Comparison of ENCODE assay signal across 9 mouse cellular contexts in the genomic region with DNA sequence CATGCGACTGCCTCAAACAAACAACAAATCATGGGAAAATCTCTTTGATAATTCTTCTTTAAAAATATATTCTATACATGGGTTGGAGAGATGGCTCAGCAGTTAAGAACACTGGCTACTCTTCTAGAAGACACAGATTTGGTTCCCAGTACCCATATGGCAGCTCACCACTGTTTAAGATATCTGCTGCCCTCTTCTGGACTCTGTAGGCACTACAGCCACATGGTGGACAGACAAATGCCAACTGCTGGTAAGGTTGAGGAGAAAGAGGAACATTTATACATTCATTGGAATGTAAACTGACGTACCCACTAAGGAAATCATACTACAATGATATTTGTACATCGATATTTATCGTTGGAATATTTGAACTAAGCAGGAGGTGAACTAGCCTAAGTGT. TPM values are rescaled to one million over a fixed set of nuclear protein-coding genes. Genes with fewer than 3 reads are reported as not detected.
DNase-seq lines count a peak whose midpoint lies in the region; ATAC-seq and TF ChIP-seq lines count a peak whose summit lies in the region.
"Had no signal": no experiment of that assay in that cellular context is flagged by ENCODE, and none has a peak within 500 bp of the region (broad histone marks: within the 10 kb centered on the region; RNA-seq: fewer than 3 reads in every experiment).

No protein-coding gene starts in this region.

- no peak overlapping the region for H3K27ac ChIP-seq in limb, embryonic 11.5 days (replicated peaks; ENCODE audit: low read depth, low read length)
- no peak overlapping the region for H3K27ac ChIP-seq in limb, embryonic 10.5 days
- no peak overlapping the region for H3K27ac ChIP-seq in liver, embryonic 14.5 days
- H3K27ac ChIP-seq in forebrain, embryonic 14.5 days (ENCODE audit: low read depth, low read length), result no peak overlapping the region
- H3K27ac ChIP-seq: stomach, embryonic 15.5 days had no signal

- no peaks in the 10 kb centered on the region for H3K4me1 ChIP-seq in limb, embryonic 11.5 days (ENCODE audit: control insufficient read depth, insufficient read depth, low read length)
- no peaks in the 10 kb centered on the region for H3K4me1 ChIP-seq in limb, embryonic 10.5 days
- no peaks in the 10 kb centered on the region for H3K4me1 ChIP-seq in liver, embryonic 14.5 days (replicated peaks; ENCODE audit: control insufficient read depth in 2 of 2, insufficient read depth in 2 of 2, low read length in 1 of 2)
- no peaks in the 10 kb centered on the region for H3K4me1 ChIP-seq in forebrain, embryonic 14.5 days (ENCODE audit: control insufficient read depth, insufficient read depth, low read length)
- H3K4me1 ChIP-seq: megakaryocyte, embryonic 14.5 days; stomach, embryonic 15.5 days had no signal

- no peak for TF ChIP-seq EP300 in liver, embryonic 14.5 days (IDR thresholded peaks at IDR 0.05; ENCODE audit: low read depth)

- peak; percentile 25 for DNase-seq in limb, embryonic 11.5 days (ENCODE audit: low spot score)
- no peak for DNase-seq in limb, embryonic 10.5 days (ENCODE audit: low spot score)
- peak; percentile 8 for DNase-seq in adipocyte (ENCODE audit: low spot score)
- peak in 2 of 3 experiments; percentile 20 to 37 for DNase-seq in liver, embryonic 14.5 days (ENCODE audit: low read depth in 3 of 3, low spot score in 3 of 3)
- DNase-seq in thymus, postnatal 14 days, result peak; percentile 40
- DNase-seq in forebrain, embryonic 14.5 days (ENCODE audit: low spot score), result no peak
- no peak for DNase-seq in neural tube, embryonic 10.5 days (ENCODE audit: extremely low spot score, low spot score)

- no peaks in the 10 kb centered on the region for H3K27me3 ChIP-seq in limb, embryonic 11.5 days (ENCODE audit: control insufficient read depth, insufficient read depth, low read length)
- H3K27me3 ChIP-seq in limb, embryonic 10.5 days (ENCODE audit: low read depth, poor library complexity, severe bottlenecking), result no peaks in the 10 kb centered on the region
- H3K27me3 ChIP-seq in liver, embryonic 14.5 days (ENCODE audit: control insufficient read depth, insufficient read depth, low read length), result no peaks in the 10 kb centered on the region
- no peaks in the 10 kb centered on the region for H3K27me3 ChIP-seq in forebrain, embryonic 14.5 days (replicated peaks; ENCODE audit: control insufficient read depth, insufficient read depth, low read length)
- H3K27me3 ChIP-seq: stomach, embryonic 15.5 days had no signal

- no peak overlapping the region for H3K4me2 ChIP-seq in limb, embryonic 11.5 days (ENCODE audit: low read depth, severe bottlenecking)
- no peak overlapping the region for H3K4me2 ChIP-seq in liver, embryonic 14.5 days (ENCODE audit: low read depth)
- no peak overlapping the region for H3K4me2 ChIP-seq in forebrain, embryonic 14.5 days (ENCODE audit: low read length)
- H3K4me2 ChIP-seq: stomach, embryonic 15.5 days had no signal

- no peak overlapping the region for H3K4me3 ChIP-seq in limb, embryonic 11.5 days (ENCODE audit: low read depth, low read length)
- no peak overlapping the region for H3K4me3 ChIP-seq in limb, embryonic 10.5 days
- no peak overlapping the region for H3K4me3 ChIP-seq in liver, embryonic 14.5 days (ENCODE audit: insufficient read depth in 1 of 2, low read depth in 2 of 2, low read length in 2 of 2)
- H3K4me3 ChIP-seq in forebrain, embryonic 14.5 days (ENCODE audit: low read depth, low read length), result no peak overlapping the region
- H3K4me3 ChIP-seq: megakaryocyte, embryonic 14.5 days; stomach, embryonic 15.5 days had no signal

- H3K9me3 ChIP-seq in limb, embryonic 11.5 days (ENCODE audit: control insufficient read depth, low read length), result no peaks in the 10 kb centered on the region
- H3K9me3 ChIP-seq in limb, embryonic 10.5 days (replicated peaks), result no peaks in the 10 kb centered on the region
- H3K9me3 ChIP-seq in liver, embryonic 14.5 days (ENCODE audit: control insufficient read depth, low read length), result no peaks in the 10 kb centered on the region
- no peaks in the 10 kb centered on the region for H3K9me3 ChIP-seq in forebrain, embryonic 14.5 days (replicated peaks; ENCODE audit: control insufficient read depth, low read length)
- H3K9me3 ChIP-seq: megakaryocyte, embryonic 14.5 days; stomach, embryonic 15.5 days had no signal

- no peak overlapping the region for H3K9ac ChIP-seq in limb, embryonic 11.5 days (ENCODE audit: low read length)
- no peak overlapping the region for H3K9ac ChIP-seq in liver, embryonic 14.5 days (replicated peaks)
- no peak overlapping the region for H3K9ac ChIP-seq in forebrain, embryonic 14.5 days (ENCODE audit: low read length)
- H3K9ac ChIP-seq: stomach, embryonic 15.5 days had no signal

- WGBS in limb, embryonic 11.5 days, result 54% methylated on average over 4 of the region's 4 CpGs
- 67% methylated on average over 4 of the region's 4 CpGs for WGBS in limb, embryonic 10.5 days
- 41% methylated on average over 4 of the region's 4 CpGs for WGBS in liver, embryonic 14.5 days (ENCODE audit: insufficient replicate concordance)
- 79% methylated on average over 4 of the region's 4 CpGs for WGBS in forebrain, embryonic 14.5 days

- no peaks in the 10 kb centered on the region for H3K36me3 ChIP-seq in limb, embryonic 11.5 days (ENCODE audit: control insufficient read depth, insufficient read depth, low read length)
- no peaks in the 10 kb centered on the region for H3K36me3 ChIP-seq in limb, embryonic 10.5 days
- H3K36me3 ChIP-seq in liver, embryonic 14.5 days (replicated peaks; ENCODE audit: control insufficient read depth, insufficient read depth, low read depth), result no peaks in the 10 kb centered on the region
- no peaks in the 10 kb centered on the region for H3K36me3 ChIP-seq in forebrain, embryonic 14.5 days (ENCODE audit: control insufficient read depth, insufficient read depth, low read length)
- H3K36me3 ChIP-seq: stomach, embryonic 15.5 days had no signal

- ATAC-seq in limb, embryonic 11.5 days (ENCODE audit: insufficient number of reproducible peaks, low FRiP score, low TSS enrichment, low read depth), result no peak
- no peak for ATAC-seq in liver, embryonic 14.5 days (ENCODE audit: insufficient read depth)
- ATAC-seq in forebrain, embryonic 14.5 days, result no peak

- peak; percentile 70 for TF ChIP-seq CTCF in liver, embryonic 14.5 days (IDR thresholded peaks at IDR 0.05; ENCODE audit: low read depth)

RNA-seq across cellular contexts. Expression of a gene that starts 36.7 kb away (rescaled TPM):
- polyA plus RNA-seq in limb, embryonic 11.5 days (2014; fragmentation: Nextera tagmentation; extraction: Ambion mirVana), result 91.8 and 98.1 TPM in 2 replicates
- polyA plus RNA-seq in limb, embryonic 10.5 days (2016; fragmentation: Nextera tagmentation; extraction: Ambion mirVana), result 59.7 and 74.5 TPM in 2 replicates
- 11.4 and 13.3 TPM in 2 replicates for polyA plus RNA-seq in liver, embryonic 14.5 days (2012; rRNA removed)
- 29.3 and 31.3 TPM in 2 replicates for polyA plus RNA-seq in liver, embryonic 14.5 days (2014; fragmentation: Nextera tagmentation; extraction: Ambion mirVana)
- polyA plus RNA-seq in forebrain, embryonic 14.5 days (2014; fragmentation: Nextera tagmentation; extraction: Ambion mirVana), result 93.3 and 114 TPM in 2 replicates

Comparison
In these comparisons a context has a peak if more than half of its experiments do, and no peak if none do; other contexts are left out.
1. DNase-seq: peak in limb, embryonic 11.5 days (single experiment), adipocyte (single experiment), liver, embryonic 14.5 days (2 of 3) and thymus, postnatal 14 days (single experiment); none in limb, embryonic 10.5 days (single experiment), forebrain, embryonic 14.5 days (single experiment) and neural tube, embryonic 10.5 days (single experiment).